In genomic region chr5:112773429-112773828, GRCm38 (mm10) we compare ENCODE assay signal across 19 mouse cellular contexts.
A peak's percentile ranks its signal among the peaks of the same experiment; 100 is the strongest.
DNase-seq lines count a peak whose midpoint lies in the region; ATAC-seq lines count a peak whose summit lies in the region.
"Had no signal": no experiment of that assay in that cellular context is flagged by ENCODE, and none has a peak within 500 bp of the region (broad histone marks: within the 10 kb centered on the region; RNA-seq: fewer than 3 reads in every experiment).

No protein-coding gene starts in this region.

- no peaks in the 10 kb centered on the region for H3K36me3 ChIP-seq in hindbrain, embryonic 10.5 days
- no peaks in the 10 kb centered on the region for H3K36me3 ChIP-seq in hindbrain, embryonic 16.5 days (ENCODE audit: control insufficient read depth, insufficient read depth, low read length)
- H3K36me3 ChIP-seq in midbrain, embryonic 11.5 days (ENCODE audit: control insufficient read depth, insufficient read depth, low read length) = no peaks in the 10 kb centered on the region
- no peaks in the 10 kb centered on the region for H3K36me3 ChIP-seq in midbrain, embryonic 13.5 days
- H3K36me3 ChIP-seq: embryonic facial prominence, embryonic 10.5 days had no signal

- peaks cover 36% of the 10 kb centered on the region for H3K27me3 ChIP-seq in hindbrain, embryonic 10.5 days (ENCODE audit: insufficient read depth, poor library complexity, severe bottlenecking)
- peaks cover 3% of the 10 kb centered on the region; the same call in 1 of the 2 replicates for H3K27me3 ChIP-seq in hindbrain, embryonic 16.5 days (replicated peaks; ENCODE audit: control insufficient read depth, insufficient read depth, low read length)
- no peaks in the 10 kb centered on the region for H3K27me3 ChIP-seq in midbrain, embryonic 11.5 days (ENCODE audit: control insufficient read depth, insufficient read depth, low read length)
- no peaks in the 10 kb centered on the region for H3K27me3 ChIP-seq in midbrain, embryonic 13.5 days
- H3K27me3 ChIP-seq: forebrain, embryonic 13.5 days; heart, embryonic 15.5 days had no signal

- DNase-seq in hindbrain, embryonic 10.5 days (ENCODE audit: low spot score) = peak; percentile 39
- DNase-seq in midbrain, embryonic 11.5 days (ENCODE audit: low spot score, missing footprints) = peak; percentile 83
- peak; percentile 45 for DNase-seq in embryo, embryonic 10.5 days (ENCODE audit: low spot score)
- DNase-seq in layer of hippocampus, postnatal 14 days (ENCODE audit: low spot score in 2 of 2) = no peak
- no peak for DNase-seq in layer of hippocampus, adult 9-11 months
- DNase-seq: adrenal gland, adult 8-10 months; adrenal gland, postnatal 36 days; cerebellum, adult 2 months; cerebellum, postnatal 10 days; heart, adult 18-20 months; heart, postnatal 14 days had no signal

- no peak overlapping the region for H3K9ac ChIP-seq in hindbrain, embryonic 16.5 days (ENCODE audit: low read depth, low read length)
- no peak overlapping the region for H3K9ac ChIP-seq in midbrain, embryonic 11.5 days (ENCODE audit: low read length)
- H3K9ac ChIP-seq in midbrain, embryonic 13.5 days (replicated peaks) = no peak overlapping the region
- H3K9ac ChIP-seq: forebrain, embryonic 13.5 days; heart, embryonic 15.5 days had no signal

- H3K9me3 ChIP-seq in hindbrain, embryonic 10.5 days = no peaks in the 10 kb centered on the region
- no peaks in the 10 kb centered on the region for H3K9me3 ChIP-seq in hindbrain, embryonic 16.5 days (ENCODE audit: control insufficient read depth, low read length)
- H3K9me3 ChIP-seq in midbrain, embryonic 11.5 days (ENCODE audit: control insufficient read depth, low read length) = no peaks in the 10 kb centered on the region
- no peaks in the 10 kb centered on the region for H3K9me3 ChIP-seq in midbrain, embryonic 13.5 days
- H3K9me3 ChIP-seq: embryonic facial prominence, embryonic 10.5 days; forebrain, embryonic 13.5 days; heart, embryonic 15.5 days had no signal

- 11% methylated on average over 4 of the region's 4 CpGs for WGBS in hindbrain, embryonic 10.5 days
- 17% methylated on average over 4 of the region's 4 CpGs for WGBS in hindbrain, embryonic 16.5 days
- 16% methylated on average over 4 of the region's 4 CpGs for WGBS in midbrain, embryonic 11.5 days
- WGBS in midbrain, embryonic 13.5 days = 15% methylated on average over 4 of the region's 4 CpGs

- peaks cover 44% of the 10 kb centered on the region for H3K4me1 ChIP-seq in hindbrain, embryonic 10.5 days (replicated peaks)
- H3K4me1 ChIP-seq in hindbrain, embryonic 16.5 days (ENCODE audit: control insufficient read depth, insufficient read depth, low read depth, low read length) = no peaks in the 10 kb centered on the region
- peaks cover 5% of the 10 kb centered on the region; the same call in 1 of the 2 replicates for H3K4me1 ChIP-seq in midbrain, embryonic 11.5 days (ENCODE audit: control insufficient read depth, insufficient read depth, low read length)
- peaks cover 33% of the 10 kb centered on the region for H3K4me1 ChIP-seq in midbrain, embryonic 13.5 days (replicated peaks)

- no peak overlapping the region for H3K4me3 ChIP-seq in hindbrain, embryonic 10.5 days
- no peak overlapping the region for H3K4me3 ChIP-seq in hindbrain, embryonic 16.5 days (ENCODE audit: low read length)
- no peak overlapping the region for H3K4me3 ChIP-seq in midbrain, embryonic 11.5 days (ENCODE audit: low read depth, low read length)
- H3K4me3 ChIP-seq in midbrain, embryonic 13.5 days (replicated peaks) = no peak overlapping the region
- H3K4me3 ChIP-seq: embryonic facial prominence, embryonic 10.5 days; forebrain, embryonic 13.5 days; heart, embryonic 15.5 days had no signal

- no peak overlapping the region; the same call in 1 of the 2 replicates for H3K27ac ChIP-seq in hindbrain, embryonic 10.5 days
- no peak overlapping the region for H3K27ac ChIP-seq in hindbrain, embryonic 16.5 days (ENCODE audit: low read depth, low read length)
- H3K27ac ChIP-seq in midbrain, embryonic 11.5 days (ENCODE audit: low read depth, low read length) = no peak overlapping the region
- no peak overlapping the region for H3K27ac ChIP-seq in midbrain, embryonic 13.5 days
- H3K27ac ChIP-seq: embryonic facial prominence, embryonic 10.5 days; forebrain, embryonic 13.5 days; heart, embryonic 15.5 days had no signal

- H3K4me2 ChIP-seq in hindbrain, embryonic 16.5 days (ENCODE audit: low read length) = no peak overlapping the region
- no peak overlapping the region for H3K4me2 ChIP-seq in midbrain, embryonic 11.5 days
- no peak overlapping the region for H3K4me2 ChIP-seq in midbrain, embryonic 13.5 days (replicated peaks)
- H3K4me2 ChIP-seq: forebrain, embryonic 13.5 days; heart, embryonic 11.5 days; heart, embryonic 15.5 days had no signal

- ATAC-seq in hindbrain, embryonic 16.5 days = no peak
- no peak for ATAC-seq in midbrain, embryonic 11.5 days (ENCODE audit: low FRiP score)
- no peak for ATAC-seq in midbrain, embryonic 13.5 days
- ATAC-seq: forebrain, embryonic 13.5 days; intestine, embryonic 16.5 days; Patski had no signal

Comparison
In these comparisons a context has a peak if more than half of its experiments do, and no peak if none do; other contexts are left out.
1. DNase-seq: peak in hindbrain, embryonic 10.5 days (single experiment), midbrain, embryonic 11.5 days (single experiment) and embryo, embryonic 10.5 days (single experiment); none in layer of hippocampus, postnatal 14 days (0 of 2) and layer of hippocampus, adult 9-11 months (single experiment).